ENCODE assay signal across 10 mouse cellular contexts in the genomic region with DNA sequence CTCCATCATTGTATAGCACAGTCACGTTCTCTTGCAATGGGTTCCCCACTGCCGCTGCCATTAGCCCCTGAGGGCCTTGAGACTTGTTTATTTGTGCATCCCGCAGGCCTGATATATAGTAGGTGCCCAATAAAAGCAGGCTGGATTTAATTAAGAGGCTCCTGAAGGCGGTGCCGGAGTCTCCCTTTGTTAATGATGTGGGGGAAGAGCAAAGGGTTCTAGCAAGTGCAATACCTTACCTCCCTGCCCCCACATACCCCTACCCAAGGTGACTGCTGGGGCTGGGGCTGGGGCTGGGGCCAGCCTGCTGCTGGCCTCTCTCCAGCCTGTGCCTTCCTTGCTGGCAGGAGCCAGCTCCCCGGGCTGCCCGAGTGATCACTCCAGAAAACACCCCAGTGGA. TPM values are rescaled to one million over a fixed set of nuclear protein-coding genes. Genes with fewer than 3 reads are reported as not detected.
A peak's percentile ranks its signal among the peaks of the same experiment; 100 is the strongest.
DNase-seq lines count a peak whose midpoint lies in the region; ATAC-seq lines count a peak whose summit lies in the region.
"Had no signal": no experiment of that assay in that cellular context is flagged by ENCODE, and none has a peak within 500 bp of the region (broad histone marks: within the 10 kb centered on the region; RNA-seq: fewer than 3 reads in every experiment).

No protein-coding gene starts in this region.

- WGBS in heart, embryonic 13.5 days, result 46% methylated on average over 7 of the region's 7 CpGs
- 29% methylated on average over 7 of the region's 7 CpGs for WGBS in embryonic facial prominence, embryonic 12.5 days
- 61% methylated on average over 7 of the region's 7 CpGs for WGBS in midbrain, embryonic 11.5 days

- peaks cover 100% of the 10 kb centered on the region for H3K4me1 ChIP-seq in heart, embryonic 13.5 days
- peaks cover 79% of the 10 kb centered on the region for H3K4me1 ChIP-seq in embryonic facial prominence, embryonic 12.5 days
- H3K4me1 ChIP-seq in midbrain, embryonic 11.5 days (ENCODE audit: control insufficient read depth, insufficient read depth, low read length), result peaks cover 61% of the 10 kb centered on the region

- intact Hi-C loops in left cerebral cortex, postnatal 25 days (cut with DNase I), result no loop called here

- H3K27me3 ChIP-seq in heart, embryonic 13.5 days (replicated peaks), result no peaks in the 10 kb centered on the region
- H3K27me3 ChIP-seq in embryonic facial prominence, embryonic 12.5 days, result no peaks in the 10 kb centered on the region
- no peaks in the 10 kb centered on the region for H3K27me3 ChIP-seq in midbrain, embryonic 11.5 days (ENCODE audit: control insufficient read depth, insufficient read depth, low read length)

- no peaks in the 10 kb centered on the region for H3K9me3 ChIP-seq in heart, embryonic 13.5 days
- no peaks in the 10 kb centered on the region for H3K9me3 ChIP-seq in embryonic facial prominence, embryonic 12.5 days
- H3K9me3 ChIP-seq in midbrain, embryonic 11.5 days (ENCODE audit: control insufficient read depth, low read length), result no peaks in the 10 kb centered on the region

- peak overlapping the region; percentile 77 for H3K27ac ChIP-seq in heart, embryonic 13.5 days (replicated peaks)
- H3K27ac ChIP-seq in embryonic facial prominence, embryonic 12.5 days, result peak overlapping the region; percentile 55; the same call in 1 of the 2 replicates
- peak overlapping the region; percentile 1; the same call in 1 of the 2 replicates for H3K27ac ChIP-seq in midbrain, embryonic 11.5 days (ENCODE audit: low read depth, low read length)

- no peak overlapping the region for H3K4me2 ChIP-seq in heart, embryonic 13.5 days
- 0 out of 2 replicates have a peak overlapping the region, but pooled peaks have one; percentile 2 for H3K4me2 ChIP-seq in embryonic facial prominence, embryonic 12.5 days (replicated peaks)
- H3K4me2 ChIP-seq in midbrain, embryonic 11.5 days, result no peak overlapping the region

- no peak for ATAC-seq in heart, embryonic 13.5 days (ENCODE audit: extremely low read depth, insufficient number of reproducible peaks, low FRiP score, low TSS enrichment)
- no peak for ATAC-seq in embryonic facial prominence, embryonic 12.5 days (ENCODE audit: insufficient number of reproducible peaks, insufficient read depth, low FRiP score, low TSS enrichment)
- ATAC-seq in midbrain, embryonic 11.5 days (ENCODE audit: low FRiP score), result no peak

- H3K9ac ChIP-seq in heart, embryonic 13.5 days, result peak overlapping the region; percentile 61
- H3K9ac ChIP-seq in embryonic facial prominence, embryonic 12.5 days, result no peak overlapping the region
- no peak overlapping the region for H3K9ac ChIP-seq in midbrain, embryonic 11.5 days (ENCODE audit: low read length)

- H3K36me3 ChIP-seq in heart, embryonic 13.5 days, result peaks cover 12% of the 10 kb centered on the region
- peaks cover 6% of the 10 kb centered on the region for H3K36me3 ChIP-seq in embryonic facial prominence, embryonic 12.5 days
- peaks cover 4% of the 10 kb centered on the region; the same call in 1 of the 2 replicates for H3K36me3 ChIP-seq in midbrain, embryonic 11.5 days (ENCODE audit: control insufficient read depth, insufficient read depth, low read length)

- DNase-seq in heart, adult 11 months, result no peak
- DNase-seq in forelimb bud, embryonic 11.5 days (ENCODE audit: low read depth, low spot score), result peak; percentile 59
- DNase-seq in midbrain, embryonic 11.5 days (ENCODE audit: low spot score, missing footprints), result no peak
- DNase-seq in left cerebral cortex, postnatal 25 days (ENCODE audit: low spot score in 2 of 2), result no peak
- no peak for DNase-seq in liver
- DNase-seq in urinary bladder, postnatal 25 days (ENCODE audit: low spot score), result no peak
- DNase-seq: lung, adult 18-20 months; right cerebral cortex, postnatal 14 days had no signal

- H3K4me3 ChIP-seq in heart, embryonic 13.5 days, result no peak overlapping the region
- no peak overlapping the region for H3K4me3 ChIP-seq in embryonic facial prominence, embryonic 12.5 days
- no peak overlapping the region for H3K4me3 ChIP-seq in midbrain, embryonic 11.5 days (ENCODE audit: low read depth, low read length)

RNA-seq across cellular contexts. Expression of a gene that starts 39.4 kb away (rescaled TPM):
- 25.1 and 25.7 TPM in 2 replicates for polyA plus RNA-seq in heart, embryonic 13.5 days (2015; fragmentation: Nextera tagmentation; extraction: Ambion mirVana)
- polyA plus RNA-seq in embryonic facial prominence, embryonic 12.5 days (2016; fragmentation: Nextera tagmentation; extraction: Ambion mirVana), result 43.8 and 46.3 TPM in 2 replicates
- polyA plus RNA-seq in midbrain, embryonic 11.5 days (2014; fragmentation: Nextera tagmentation; extraction: Ambion mirVana), result 47.7 and 51.5 TPM in 2 replicates
- 10 to 100 TPM; 85.1 to 95.2 TPM for total RNA-seq in left cerebral cortex, postnatal 25 days (2021)

Comparison
In these comparisons a context has a peak if more than half of its experiments do, and no peak if none do; other contexts are left out.
1. H3K27ac ChIP-seq: peak in every context shown above with its lines; median percentile 77 in heart, embryonic 13.5 days; 55 in embryonic facial prominence, embryonic 12.5 days; 1 in midbrain, embryonic 11.5 days.